Mouse (Mus musculus): ENCODE data around the gene Thpo. TPM values are rescaled to one million over a fixed set of nuclear protein-coding genes. Genes with fewer than 3 reads are reported as not detected.

Thpo gene
- total and polyA plus RNA-seq, 3 experiments: 0.08 to 1.0 (median 0.19) TPM

DNA sequence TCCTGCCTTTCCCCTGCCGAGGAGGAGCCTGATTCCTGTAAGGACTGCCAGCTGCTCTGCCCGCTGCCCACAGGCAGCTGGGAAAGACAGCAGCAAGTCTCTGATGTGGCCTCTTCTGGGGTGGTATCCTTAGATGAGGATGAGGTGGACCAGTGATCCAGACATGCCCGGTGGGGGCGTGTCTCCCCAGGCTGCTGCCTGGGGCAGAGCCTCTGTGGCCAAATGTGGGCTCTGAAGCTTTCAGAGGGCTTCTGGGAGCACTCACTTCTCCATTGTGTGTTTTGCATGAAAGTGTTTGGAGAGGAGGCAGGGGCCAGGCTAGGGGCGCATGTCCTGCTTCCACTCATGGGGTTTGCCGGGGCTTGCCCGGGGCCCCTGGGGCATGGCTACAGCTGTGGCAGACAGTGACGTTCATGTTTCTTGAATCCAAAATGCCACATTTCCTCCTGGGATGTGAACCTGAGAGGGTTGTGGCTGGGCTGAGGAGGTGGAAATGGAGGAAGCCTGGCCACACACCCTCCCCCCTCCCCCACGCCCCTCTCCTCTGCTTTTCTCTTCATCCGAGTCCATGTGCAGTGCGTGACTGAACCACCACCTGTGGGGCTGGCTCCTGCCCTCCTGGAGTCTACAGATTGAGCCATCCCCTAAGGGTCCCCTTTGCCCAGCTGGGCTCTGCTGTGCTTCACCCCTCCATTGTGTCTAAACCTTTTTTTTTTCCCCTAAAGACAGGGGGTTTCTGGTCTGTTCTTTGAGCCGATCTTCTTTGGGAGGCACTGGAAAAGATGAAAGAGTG lies 32.4 kb downstream of the Thpo start:
- peak; percentile 95 for DNase-seq (ENCODE audit: extremely low read depth)
- peak overlapping the region; percentile 83 for H3K4me2 ChIP-seq (ENCODE audit: insufficient read depth, low read depth, poor library complexity, severe bottlenecking)
- H3K79me2 ChIP-seq (replicated peaks; ENCODE audit: control insufficient read depth, extremely low read depth, insufficient read depth, poor library complexity, severe bottlenecking): no peaks in the 10 kb centered on the region
- peak overlapping the region; percentile 55 for H3K9ac ChIP-seq (ENCODE audit: insufficient read depth, low read depth)
- no peaks in the 10 kb centered on the region for H3K9me3 ChIP-seq (replicated peaks; ENCODE audit: low read length)
- peaks cover 0 to 20% of the 10 kb centered on the region in 2 experiments for H3K36me3 ChIP-seq (replicated peaks in 1 of 2; ENCODE audit: control insufficient read depth in 1 of 2, insufficient read depth in 1 of 2, low read length in 1 of 2)
- peaks cover 13 to 58% of the 10 kb centered on the region in 2 experiments for H3K4me1 ChIP-seq (ENCODE audit: control insufficient read depth in 1 of 2, insufficient read depth in 2 of 2)
- TF ChIP-seq USF2 (conservative IDR thresholded peaks at IDR 0.05; ENCODE audit: low read depth, low read length): no peak
- peak; percentile 92 for TF ChIP-seq MEF2A (IDR thresholded peaks at IDR 0.05; ENCODE audit: borderline replicate concordance, low read depth, low read length)
- peak; percentile 57; the same call in 1 of the 2 replicates for TF ChIP-seq MAFK (IDR thresholded peaks at IDR 0.05; ENCODE audit: insufficient replicate concordance, low read length)
- no peak; the same call in 1 of the 2 replicates for TF ChIP-seq USF1 (IDR thresholded peaks at IDR 0.05; ENCODE audit: low read depth, low read length)
- TF ChIP-seq ZC3H11A (IDR thresholded peaks at IDR 0.05; ENCODE audit: low read depth, low read length): no peak
- TF ChIP-seq MYC (IDR thresholded peaks at IDR 0.05; ENCODE audit: low read depth, low read length): peak; percentile 91
- TF ChIP-seq IRF4 (IDR thresholded peaks at IDR 0.05; ENCODE audit: low read depth, low read length): peak; percentile 98
- peak; percentile 86 for TF ChIP-seq NELFE (IDR thresholded peaks at IDR 0.05; ENCODE audit: low read depth, low read length)
- TF ChIP-seq POLR2AphosphoS2 (IDR thresholded peaks at IDR 0.05; ENCODE audit: low read depth, low read length): peak; percentile 66
- TF ChIP-seq SMC3 (IDR thresholded peaks at IDR 0.05; ENCODE audit: low read depth, low read length): 0 out of 2 replicates have a peak, but pooled peaks have one; percentile 10
- TF ChIP-seq SIN3A (IDR thresholded peaks at IDR 0.05; ENCODE audit: low read length): peak; percentile 94
- peak; percentile 89 for TF ChIP-seq MAX (IDR thresholded peaks at IDR 0.05; ENCODE audit: low read length)
- no peak for TF ChIP-seq ZKSCAN1 (IDR thresholded peaks at IDR 0.05; ENCODE audit: borderline replicate concordance, low read depth, low read length)
- TF ChIP-seq CHD1 (IDR thresholded peaks at IDR 0.05; ENCODE audit: low read depth, low read length): peak; percentile 96
- no peak for TF ChIP-seq CTCF (conservative IDR thresholded peaks at IDR 0.05 in 1 of 2, IDR thresholded peaks at IDR 0.05 in 1 of 2; ENCODE audit: low read depth in 2 of 2, low read length in 2 of 2)
- peak; percentile 88 for TF ChIP-seq CHD2 (IDR thresholded peaks at IDR 0.05; ENCODE audit: low read length)
- peak; percentile 95 for TF ChIP-seq RCOR1 (conservative IDR thresholded peaks at IDR 0.05; ENCODE audit: low read depth, low read length)
- TF ChIP-seq ZMIZ1 (IDR thresholded peaks at IDR 0.05; ENCODE audit: low read depth, low read length): peak; percentile 88
- TF ChIP-seq TCF12 (IDR thresholded peaks at IDR 0.05; ENCODE audit: low read depth, low read length): peak; percentile 95
- TF ChIP-seq BHLHE40 (IDR thresholded peaks at IDR 0.05; ENCODE audit: low read depth, low read length): peak; percentile 81
- TF ChIP-seq ELF1 (IDR thresholded peaks at IDR 0.05; ENCODE audit: low read depth, low read length): peak; percentile 59; the same call in 1 of the 2 replicates
- no peak for TF ChIP-seq E2F4 (IDR thresholded peaks at IDR 0.05; ENCODE audit: insufficient replicate concordance, low read depth, low read length)
- TF ChIP-seq PAX5 (IDR thresholded peaks at IDR 0.05; ENCODE audit: low read length): no peak
- peak; percentile 25; the same call in 1 of the 2 replicates for TF ChIP-seq UBTF (IDR thresholded peaks at IDR 0.05; ENCODE audit: low read depth, low read length)
- peak; percentile 72 for TF ChIP-seq NRF1 (IDR thresholded peaks at IDR 0.05; ENCODE audit: low read depth, low read length)
- peak; percentile 72; the same call in 1 of the 2 replicates for TF ChIP-seq POLR2A (IDR thresholded peaks at IDR 0.05; ENCODE audit: low read depth, low read length)
- peak; percentile 98 for TF ChIP-seq ETS1 (conservative IDR thresholded peaks at IDR 0.05; ENCODE audit: low read depth, low read length)
- peak; percentile 62; the same call in 1 of the 2 replicates for TF ChIP-seq HCFC1 (IDR thresholded peaks at IDR 0.05; ENCODE audit: low read depth, low read length)
- peak; percentile 7; the same call in 1 of the 2 replicates for TF ChIP-seq JUN (IDR thresholded peaks at IDR 0.05; ENCODE audit: insufficient read depth, low read depth, low read length)
- TF ChIP-seq JUND (conservative IDR thresholded peaks at IDR 0.05; ENCODE audit: low read depth, low read length): 0 out of 2 replicates have a peak, but pooled peaks have one; percentile 24
- peak; percentile 96 for TF ChIP-seq MAZ (IDR thresholded peaks at IDR 0.05; ENCODE audit: low read depth, low read length)
- TF ChIP-seq MXI1 (IDR thresholded peaks at IDR 0.05; ENCODE audit: low read depth, low read length): peak; percentile 90
- TF ChIP-seq ZNF384 (IDR thresholded peaks at IDR 0.05; ENCODE audit: low read depth, low read length): 0 out of 2 replicates have a peak, but pooled peaks have one; percentile 36
- TF ChIP-seq KAT2A (IDR thresholded peaks at IDR 0.05; ENCODE audit: insufficient replicate concordance, low read length): peak; percentile 79; the same call in 1 of the 2 replicates
- no peak for TF ChIP-seq RAD21 (IDR thresholded peaks at IDR 0.05; ENCODE audit: low read depth, low read length)
- peak; percentile 94 for TF ChIP-seq EP300 (IDR thresholded peaks at IDR 0.05; ENCODE audit: low read length)
- TF ChIP-seq TBP (conservative IDR thresholded peaks at IDR 0.05; ENCODE audit: low read depth, low read length): peak; percentile 55
- TF ChIP-seq GABPA (IDR thresholded peaks at IDR 0.05; ENCODE audit: insufficient replicate concordance, low read depth, low read length): no peak
- no peaks in the 10 kb centered on the region for H3K27me3 ChIP-seq (replicated peaks)
- in situ Hi-C loops (cut with MboI; ENCODE audit: low pct_ligation_motif_present, low pct_unique_long_range_greater_than_20kb, low sequenced_read_pairs) (no loop called here), dilution Hi-C loops (cut with MboI; ENCODE audit: extremely low pct_ligation_motif_present, extremely low pct_unique_long_range_greater_than_20kb, low sequenced_read_pairs) (no loop called here)
- H3K27ac ChIP-seq (ENCODE audit: insufficient read depth, low read depth): peak overlapping the region; percentile 80
- peak overlapping the region; percentile 39 to 49 (median 45) for H3K4me3 ChIP-seq (replicated peaks in 1 of 3; ENCODE audit: low read depth in 2 of 3, low read length in 2 of 3, poor library complexity in 1 of 3)
